Mouse (Mus musculus) retina, adult 2 months (tissue): ENCODE data around the gene Rapgef2.

Experiments used
- DNase-seq: peaks from one replicate; pipeline ENCODE4 v3.0.0-alpha.2; 2012; ENCODE audit warnings: low read depth, low spot score

Gene Rapgef2

DNA sequence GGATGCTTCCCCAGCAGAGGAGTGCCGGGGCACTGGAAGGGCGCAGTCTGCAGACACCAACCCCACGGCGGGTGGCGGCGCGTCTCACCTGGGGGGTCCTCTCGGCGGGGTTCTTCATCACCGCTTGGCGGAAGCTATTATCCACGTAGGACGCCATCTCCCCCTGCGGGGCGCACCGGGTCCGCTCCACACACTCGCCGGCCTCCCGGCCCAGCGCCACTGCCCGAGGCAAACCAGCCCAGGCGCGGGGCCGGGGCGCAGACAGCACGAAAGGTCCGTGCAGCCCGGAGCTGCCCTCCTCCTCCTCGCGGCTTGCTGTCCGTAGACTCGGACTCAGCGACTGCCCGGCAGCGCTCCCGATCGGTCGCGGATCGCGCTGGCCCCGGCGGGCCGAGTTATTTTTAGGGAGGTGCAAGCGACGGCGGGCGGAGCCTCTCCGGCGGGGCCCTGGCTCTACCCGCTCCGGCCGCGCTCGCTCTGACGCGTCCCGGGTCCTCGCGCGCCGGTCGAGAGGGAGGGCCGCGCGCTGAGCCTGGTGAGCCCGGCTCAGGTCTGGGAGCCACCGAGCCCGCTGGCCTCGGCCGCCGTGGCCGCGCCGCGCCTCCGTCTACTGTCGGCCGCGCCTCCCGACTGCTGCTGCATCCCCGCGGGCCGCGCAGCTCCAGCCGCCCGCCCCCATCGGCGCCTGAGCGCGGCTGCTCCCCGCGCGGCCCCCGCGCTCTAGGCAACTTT is at the start of gene Rapgef2:
Gene Rapgef2 (minus strand): TSS at position 142 of the 732 bp plus-strand sequence.
- DNase-seq, result peak; percentile 33

- DNase-seq, result no peak
Measured at GRCm38 (mm10) chr3:79333643-79334200, 47.4 kb upstream of the Rapgef2 start.

- no peak for DNase-seq
Measured at GRCm38 (mm10) chr3:79333051-79333450, 46.7 kb upstream of the Rapgef2 start.

DNA sequence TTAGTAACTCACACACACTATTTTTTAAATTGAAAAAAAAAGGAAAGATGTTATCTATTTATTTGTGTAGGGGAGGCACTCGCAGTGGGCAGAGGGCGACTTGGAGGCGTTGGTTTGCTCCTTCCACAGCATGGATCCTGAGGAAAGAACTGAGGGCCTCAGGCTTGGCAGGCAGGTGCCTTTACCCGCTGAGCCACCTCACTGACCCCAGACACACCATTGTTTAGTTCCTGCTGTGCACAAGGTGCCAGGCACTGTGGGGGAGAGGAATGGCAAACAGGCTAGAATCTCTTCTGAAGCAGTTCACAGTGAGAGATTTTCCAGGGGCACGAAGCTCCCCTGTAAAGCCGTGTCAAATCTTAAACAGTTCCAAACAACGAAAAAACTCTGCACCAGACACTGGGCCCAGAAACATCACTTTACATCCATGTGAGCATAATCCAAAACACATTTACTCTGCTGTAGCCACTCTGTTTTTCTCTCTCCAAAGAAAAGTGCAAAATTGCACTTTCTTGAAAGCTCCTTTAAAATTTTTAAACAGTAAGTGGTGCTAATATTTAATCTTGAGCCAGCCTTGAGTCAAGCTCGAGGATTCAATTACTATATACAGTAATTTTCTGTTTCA is 43.5 kb upstream of the Rapgef2 start:
- no peak for DNase-seq

DNA sequence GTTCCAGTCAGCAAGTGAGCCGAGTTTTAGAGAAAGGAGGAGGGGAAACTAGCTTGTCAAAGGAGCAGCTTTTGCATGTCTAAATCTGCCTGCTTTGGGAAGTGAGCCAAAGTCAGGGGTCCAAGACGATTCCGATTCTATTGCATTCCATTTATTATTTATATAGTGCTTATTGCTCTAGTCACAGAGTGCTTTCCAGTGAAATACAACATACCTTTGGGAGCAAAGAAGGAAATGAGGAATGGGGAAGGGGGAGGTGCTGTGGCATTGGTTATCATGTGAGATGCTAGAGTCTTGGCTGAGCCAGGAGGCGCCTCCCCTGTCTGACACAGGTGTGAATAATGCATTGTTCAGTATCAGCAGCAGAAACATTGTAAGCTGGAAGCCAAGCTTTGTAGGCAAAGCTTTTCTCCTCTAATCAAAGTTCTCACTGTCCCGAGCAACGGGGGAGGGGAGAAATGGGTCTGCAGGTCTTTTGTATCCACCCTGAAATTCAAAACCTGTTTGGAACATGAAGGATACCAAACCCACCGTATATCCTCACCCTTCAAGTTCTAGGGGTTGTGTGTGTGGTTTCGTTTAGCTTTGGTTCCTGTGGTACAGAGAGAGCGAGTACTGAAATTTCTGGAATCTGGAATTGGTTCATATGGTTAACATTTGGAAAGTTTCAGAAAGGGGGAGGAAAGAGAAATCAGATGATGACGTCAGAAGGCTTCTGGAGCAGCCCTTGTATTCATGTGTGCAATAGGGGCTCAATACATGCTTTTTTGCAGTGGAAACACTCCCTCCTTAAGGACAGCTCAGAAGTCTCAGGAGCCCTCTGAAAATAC is 38.6 kb upstream of the Rapgef2 start:
- no peak for DNase-seq

- DNase-seq, result no peak
Measured at GRCm38 (mm10) chr3:79314006-79314698, 27.8 kb upstream of the Rapgef2 start.

DNA sequence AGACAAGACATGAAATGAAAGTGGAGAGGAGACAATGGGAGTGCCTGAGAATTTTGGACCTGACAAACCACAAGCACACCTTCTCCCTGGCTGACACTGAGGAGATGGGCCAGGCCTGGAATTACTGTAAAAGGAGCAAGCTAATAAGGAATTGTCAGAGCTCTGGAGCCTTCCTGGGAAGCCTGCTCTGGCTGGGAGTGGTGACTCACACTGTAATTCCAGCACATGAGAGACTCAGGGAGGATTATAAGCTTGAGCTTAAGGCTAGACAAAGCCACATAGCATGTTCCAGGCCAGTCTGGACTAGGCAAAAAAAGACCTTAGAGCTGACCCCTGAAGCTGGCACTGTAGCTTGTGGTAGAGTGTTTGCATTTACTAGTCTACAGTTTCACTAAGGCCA is 25.6 kb upstream of the Rapgef2 start:
- peak; percentile 15 for DNase-seq

- no peak for DNase-seq
Measured at GRCm38 (mm10) chr3:79310184-79310583, 23.9 kb upstream of the Rapgef2 start.

- DNase-seq, result no peak
Measured at GRCm38 (mm10) chr3:79308605-79309004, 22.3 kb upstream of the Rapgef2 start.

GRCm38 (mm10) chr3:79299401-79299800 is 13.1 kb upstream of the Rapgef2 start:
- no peak for DNase-seq

DNA sequence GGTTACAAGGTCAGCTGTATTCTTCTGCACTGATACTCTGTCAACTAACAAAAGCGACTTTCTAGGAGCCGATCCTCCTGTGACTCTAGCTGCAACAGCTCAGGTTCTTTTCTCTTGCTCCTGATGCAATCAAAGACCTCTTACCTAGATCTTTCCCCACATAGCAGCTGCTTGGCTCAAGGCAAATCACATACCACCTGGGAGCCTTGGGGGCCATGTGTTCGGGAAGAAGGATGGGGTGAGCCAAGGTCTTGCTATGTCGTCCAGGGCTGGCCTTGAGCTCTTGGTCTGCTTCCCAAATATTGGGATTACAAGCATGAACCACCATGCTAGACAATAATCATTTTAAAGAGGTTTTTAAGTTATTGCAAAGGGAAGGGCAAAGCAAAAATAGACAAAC is 11.0 kb upstream of the Rapgef2 start:
- no peak for DNase-seq

- DNase-seq, result no peak
Measured at GRCm38 (mm10) chr3:79296586-79296985, 10.3 kb upstream of the Rapgef2 start.

GRCm38 (mm10) chr3:79296049-79296448 is 9.7 kb upstream of the Rapgef2 start:
- no peak for DNase-seq

- DNase-seq, result no peak
Measured at GRCm38 (mm10) chr3:79294701-79295100, 8.4 kb upstream of the Rapgef2 start.

DNA sequence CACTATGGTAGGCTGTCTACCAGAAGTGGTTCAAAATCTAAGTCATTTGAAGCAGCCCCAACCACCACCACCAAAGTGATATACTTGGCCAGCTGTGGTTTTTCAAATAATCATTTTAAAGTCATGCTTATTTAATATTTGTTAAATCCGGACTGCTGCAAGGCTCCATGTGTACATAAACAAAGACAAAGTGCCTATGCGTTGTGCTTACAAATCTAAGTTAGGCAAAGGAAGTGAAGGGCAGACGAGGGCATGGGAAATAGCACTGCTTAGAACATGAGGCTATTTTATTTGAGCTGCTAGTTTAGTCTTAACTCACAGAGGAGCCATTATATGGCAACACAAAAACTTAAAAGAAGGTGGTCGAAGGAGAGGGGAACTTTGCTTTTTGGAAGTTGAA is 6.7 kb upstream of the Rapgef2 start:
- DNase-seq, result no peak

DNA sequence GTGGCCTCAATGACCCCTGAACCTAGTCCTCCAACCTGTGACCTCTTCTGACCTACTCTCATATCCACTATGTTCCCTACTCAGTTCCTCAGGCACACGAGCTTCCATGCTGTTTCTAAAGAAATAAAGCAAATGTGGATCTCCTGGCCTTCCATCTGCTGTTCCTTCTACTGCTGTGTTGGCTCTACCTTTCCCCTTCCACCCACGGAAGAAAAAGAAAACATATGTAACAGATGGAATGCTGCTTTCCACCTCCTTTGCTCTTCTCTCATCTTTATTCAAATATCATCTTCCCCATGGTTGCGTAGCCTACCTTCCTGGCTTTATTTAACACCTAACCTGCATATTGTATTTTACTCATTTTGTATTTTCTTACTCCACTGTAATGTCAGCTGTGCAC is 2.7 kb upstream of the Rapgef2 start:
- no peak for DNase-seq

GRCm38 (mm10) chr3:79287699-79288458 is 1.6 kb upstream of the Rapgef2 start:
- DNase-seq, result no peak

DNA sequence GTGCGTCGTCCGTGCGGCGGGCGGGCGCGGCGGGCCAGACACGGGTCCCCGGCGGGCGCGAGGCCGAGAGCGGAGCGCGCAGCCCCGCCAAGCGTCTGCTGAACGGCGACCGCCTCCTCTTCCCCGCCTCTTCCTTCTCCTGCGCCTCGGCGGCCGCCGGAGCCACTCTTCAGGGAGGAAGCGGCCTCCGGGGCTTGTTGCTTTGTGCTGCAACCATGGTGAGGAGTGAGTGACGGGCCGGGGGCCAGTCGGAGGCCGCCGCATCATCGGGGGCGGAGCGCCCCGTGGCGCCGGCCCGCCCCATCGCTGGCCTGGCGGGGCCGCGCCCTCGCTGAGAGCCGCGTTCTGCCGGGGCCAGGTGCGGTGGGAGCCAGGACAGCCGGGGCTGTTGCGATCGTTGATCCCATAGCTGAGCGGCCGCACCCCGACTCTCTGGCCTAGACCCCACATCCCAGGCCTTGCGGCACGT is 825 bp upstream of the Rapgef2 start:
- DNase-seq, result peak; percentile 70

GRCm38 (mm10) chr3:79286031-79286375 is 314 bp downstream of the Rapgef2 start:
- DNase-seq, result no peak

DNA sequence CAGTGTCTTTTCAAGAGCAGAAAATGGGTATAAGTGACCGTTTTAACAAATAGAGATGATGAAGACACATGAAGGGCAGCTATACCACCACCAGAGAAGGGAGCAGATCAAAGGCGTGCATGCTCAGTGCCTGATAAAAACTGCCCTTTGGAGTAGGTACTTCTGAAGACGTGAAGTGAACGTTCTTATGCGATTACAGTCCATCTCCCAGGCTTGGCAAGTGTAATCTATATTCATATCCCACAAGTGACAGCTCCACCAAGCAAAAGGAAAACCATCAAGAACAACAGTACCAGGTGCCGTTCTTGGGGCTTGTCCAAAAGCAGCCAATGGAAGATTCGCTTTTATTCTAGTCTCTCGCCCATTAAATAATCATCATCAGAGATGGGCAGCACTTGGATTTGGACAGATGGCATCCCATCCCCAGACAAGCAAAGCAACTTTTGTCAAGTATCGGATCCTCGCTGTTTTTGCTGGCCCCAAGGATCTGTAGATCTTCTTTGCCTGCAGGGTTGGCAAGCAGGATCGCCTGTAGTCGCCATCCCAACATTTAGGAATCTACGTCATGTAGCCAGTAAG is 1.1 kb downstream of the Rapgef2 start:
- no peak for DNase-seq
